Mouse (Mus musculus) brain, embryonic 14.5 days (tissue): ENCODE measurements around the gene Atg2a.

Source experiments
- CTCF ChIP-seq: fragments of 200-500 bp; IDR thresholded peaks from 2 replicates; pipeline ENCODE4 v1.5.1; 2012; ENCODE audit warnings: inconsistent platforms, mild to moderate bottlenecking, moderate library complexity, borderline replicate concordance; ENCODE audit not compliant: insufficient read depth, insufficient read length; ENCODE audit errors: extremely low read depth
- POLR2A ChIP-seq: fragments of 200-500 bp; IDR thresholded peaks from 2 replicates; pipeline ENCODE4 v1.6.1; 2012; ENCODE audit warnings: mild to moderate bottlenecking, inconsistent platforms, borderline replicate concordance; ENCODE audit not compliant: poor library complexity, insufficient read depth, insufficient read length, severe bottlenecking; ENCODE audit errors: extremely low read depth

- TF ChIP-seq POLR2A (no peak), CTCF (no peak)
These were observed 7.8 kb upstream of the Atg2a start for GRCm38 (mm10) chr19:6233647-6234046.
